Mouse (Mus musculus) hindbrain, embryonic 14.5 days (tissue): ENCODE results near the gene Mark2. TPM values are rescaled to one million over a fixed set of nuclear protein-coding genes. Genes with fewer than 3 reads are reported as not detected.
"Not testable (repeated sequence)": the region's sequence is repeated elsewhere in the genome, so short reads cannot be mapped to it uniquely, and the experiment has no call there.

ENCODE experiments used
- ATAC-seq: fragments of 200-750 bp; cut with Nextera tagmentation; 2 replicates; pipeline ENCODE4 v1.8.0; 2017; ENCODE audit warnings: moderate number of reproducible peaks, mild to moderate bottlenecking, moderate TSS enrichment, moderate library complexity; ENCODE audit not compliant: low FRiP score
- DNase-seq: peaks from one replicate; pipeline ENCODE4 v3.0.0-alpha.2; 2015; ENCODE audit warnings: low spot score
- H3K27ac ChIP-seq: fragments of 300-500 bp; sonication (generic); 2 replicates; pipeline ENCODE4 v1.5.1; 2014; ENCODE audit warnings: mild to moderate bottlenecking, moderate library complexity
- H3K27me3 ChIP-seq: fragments of 300-500 bp; sonication (generic); 2 replicates; pipeline ENCODE4 v1.6.1; 2014; ENCODE audit warnings: mild to moderate bottlenecking, low read length, mixed read lengths; ENCODE audit not compliant: control insufficient read depth, insufficient read depth
- H3K36me3 ChIP-seq: fragments of 300-500 bp; sonication (generic); replicated peaks from 2 replicates; pipeline ENCODE4 v1.6.1; 2014; ENCODE audit not compliant: control insufficient read depth, insufficient read depth
- H3K4me1 ChIP-seq: fragments of 300-500 bp; sonication (generic); replicated peaks from 2 replicates; pipeline ENCODE4 v1.6.1; 2014; ENCODE audit warnings: antibody characterized with exemption, low read length, mixed read lengths; ENCODE audit not compliant: control insufficient read depth, insufficient read depth
- H3K4me2 ChIP-seq: fragments of 300-500 bp; sonication (generic); replicated peaks from 2 replicates; pipeline ENCODE4 v1.6.1; 2014; ENCODE audit warnings: mild to moderate bottlenecking, moderate library complexity
- H3K4me3 ChIP-seq: fragments of 300-500 bp; sonication (generic); replicated peaks from 2 replicates; pipeline ENCODE4 v1.5.1; 2014; ENCODE audit warnings: mild to moderate bottlenecking, low read length
- H3K9ac ChIP-seq: fragments of 300-500 bp; sonication (generic); 2 replicates; pipeline ENCODE4 v1.6.1; 2014
- H3K9me3 ChIP-seq: fragments of 300-500 bp; sonication (generic); 2 replicates; pipeline ENCODE4 v1.6.1; 2016; ENCODE audit warnings: low read length; ENCODE audit not compliant: control insufficient read depth
- WGBS: fragments of 180-500 bp; shearing (Covaris S2); extraction: QIAGEN DNeasy Blood & Tissue Kit; methylation state at CpG from one replicate; pipeline ENCODE4 v1.1.7; 2014; 5-methylcytosine and 5-hydroxymethylcytosine counted together
- polyA plus RNA-seq: library from polyadenylated mRNA; unstranded; fragments of >200 nt; fragmentation: Nextera tagmentation; extraction: Ambion mirVana; gene quantifications from 2 replicates; pipeline ENCODE4 v1.2.1, GENCODE M21; 2014

Mark2 gene
- polyA plus RNA-seq, 1 experiment from 2014 or later: 50.7 TPM

GRCm38 (mm10) chr19:7369469-7369868, 27.8 kb upstream of the Mark2 start:
- H3K4me2 ChIP-seq, DNase-seq, H3K9ac ChIP-seq, ATAC-seq, H3K4me3 ChIP-seq, H3K27ac ChIP-seq, H3K27me3 ChIP-seq, H3K9me3 ChIP-seq, H3K4me1 ChIP-seq: not testable (repeated sequence)
- peaks cover 94% of the 10 kb centered on the region for H3K36me3 ChIP-seq
- 93% methylated on average over 4 of the region's 4 CpGs for WGBS

DNA sequence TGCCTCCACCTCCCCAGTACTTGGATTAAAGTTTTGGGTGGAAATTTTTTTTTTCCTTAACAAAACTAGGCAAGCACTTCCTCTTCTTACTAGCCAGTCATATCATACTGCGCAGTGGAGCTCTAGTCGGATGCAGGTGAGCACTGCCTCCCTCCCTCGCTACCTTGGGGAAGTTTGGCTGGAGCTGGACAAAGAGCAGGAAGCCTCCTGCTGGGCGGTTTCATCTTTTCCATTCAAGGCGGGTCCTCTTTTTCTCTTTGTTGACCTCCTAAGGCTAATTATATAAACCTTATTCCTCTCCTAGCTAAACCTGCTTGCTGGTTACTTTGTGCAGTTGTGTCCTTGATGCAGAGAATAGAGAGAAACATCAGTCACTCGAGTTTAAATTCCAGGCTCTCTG, 12.0 kb upstream of the Mark2 start:
- ATAC-seq: no peak
- peaks cover 23% of the 10 kb centered on the region for H3K36me3 ChIP-seq
- H3K9ac ChIP-seq: no peak overlapping the region
- no peaks in the 10 kb centered on the region for H3K27me3 ChIP-seq
- H3K9me3 ChIP-seq: no peaks in the 10 kb centered on the region
- WGBS: 49% methylated on average over 6 of the region's 6 CpGs
- DNase-seq: no peak
- H3K4me3 ChIP-seq: no peak overlapping the region
- H3K27ac ChIP-seq: no peak overlapping the region
- no peak overlapping the region for H3K4me2 ChIP-seq
- no peaks in the 10 kb centered on the region for H3K4me1 ChIP-seq

DNA sequence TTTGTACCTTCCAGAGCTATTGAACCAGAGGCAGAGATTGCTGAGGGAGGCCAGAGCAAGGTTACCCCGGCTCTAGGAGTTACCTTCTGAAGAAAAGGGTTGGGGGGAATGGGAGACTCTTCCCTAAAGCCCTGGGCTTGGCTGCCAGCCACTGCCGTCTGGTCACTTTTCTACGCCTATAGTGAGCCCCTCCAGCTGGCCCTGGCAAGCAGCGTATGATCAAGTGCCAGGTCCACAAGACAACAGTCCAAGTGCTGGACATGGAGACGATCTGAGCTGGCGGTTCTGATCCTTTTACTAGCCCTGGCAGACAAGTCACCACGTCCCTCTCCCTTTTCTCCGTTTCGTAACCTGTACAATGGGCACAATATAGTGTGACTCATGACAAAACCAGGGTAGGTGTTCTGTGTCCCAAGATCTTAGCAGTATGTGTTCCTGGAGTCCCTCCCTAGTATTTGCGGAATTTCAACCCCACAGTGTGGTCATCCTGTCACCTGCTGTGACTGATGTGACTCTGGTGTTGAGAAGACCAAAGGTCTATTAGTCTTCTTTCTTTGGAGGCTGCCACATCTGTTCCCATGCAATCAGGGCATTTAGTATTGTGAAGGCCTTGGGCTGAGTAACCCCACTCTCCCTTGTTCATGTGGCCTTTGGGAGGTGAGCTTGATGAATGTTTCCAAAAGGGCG, 11.3 kb upstream of the Mark2 start:
- Histone ChIP-seq H3K9me3 (no peaks in the 10 kb centered on the region), H3K4me3 (no peak overlapping the region), H3K27me3 (no peaks in the 10 kb centered on the region), H3K4me2 (no peak overlapping the region), H3K27ac (no peak overlapping the region), H3K9ac (no peak overlapping the region), H3K36me3 (peaks cover 17% of the 10 kb centered on the region), H3K4me1 (no peaks in the 10 kb centered on the region)
- DNase-seq (no peak), ATAC-seq (no peak)
- WGBS: 67% methylated on average over 11 of the region's 11 CpGs

- no peaks in the 10 kb centered on the region for H3K27me3 ChIP-seq
- H3K27ac ChIP-seq: no peak overlapping the region
- ATAC-seq: no peak
- no peak overlapping the region for H3K9ac ChIP-seq
- H3K4me3 ChIP-seq: no peak overlapping the region
- no peak for DNase-seq
- H3K4me1 ChIP-seq: no peaks in the 10 kb centered on the region
- 58% methylated on average over 1 of the region's 1 CpGs for WGBS
- no peak overlapping the region for H3K4me2 ChIP-seq
- no peaks in the 10 kb centered on the region for H3K36me3 ChIP-seq
- no peaks in the 10 kb centered on the region for H3K9me3 ChIP-seq
These were observed 8.3 kb upstream of the Mark2 start for GRCm38 (mm10) chr19:7349993-7350392.

DNA sequence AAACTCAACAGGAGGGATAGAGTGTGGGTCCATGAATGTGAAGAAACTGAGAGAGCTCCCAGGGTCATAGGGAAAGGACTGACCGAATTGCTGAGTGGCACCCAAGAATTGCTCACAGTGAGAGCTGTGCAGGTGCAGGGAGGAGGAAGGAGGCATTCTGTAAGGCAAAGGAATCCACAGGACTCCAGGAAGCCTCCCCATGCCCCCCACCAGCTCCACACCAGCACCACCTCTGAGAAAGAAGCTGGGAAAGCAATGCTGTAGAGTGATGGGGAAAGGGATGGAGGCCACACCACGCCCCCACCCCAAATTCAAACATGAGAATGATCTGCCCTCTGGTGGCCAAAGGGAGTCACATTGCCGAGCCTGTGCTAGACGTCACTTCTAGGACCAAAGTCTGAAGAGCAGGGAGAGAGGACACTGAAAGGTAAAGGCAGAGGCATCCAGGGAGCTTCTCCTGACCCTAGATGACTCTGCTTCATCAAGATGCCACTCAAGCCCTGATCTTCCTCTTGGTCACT, 3.6 kb upstream of the Mark2 start:
- H3K4me3 ChIP-seq: no peak overlapping the region
- DNase-seq: peak; percentile 87
- H3K27me3 ChIP-seq: no peaks in the 10 kb centered on the region
- H3K4me1 ChIP-seq: peaks cover 2% of the 10 kb centered on the region; the same call in 1 of the 2 replicates
- no peaks in the 10 kb centered on the region for H3K36me3 ChIP-seq
- no peak overlapping the region for H3K27ac ChIP-seq
- ATAC-seq: no peak
- WGBS: 23% methylated on average over 4 of the region's 4 CpGs
- no peaks in the 10 kb centered on the region for H3K9me3 ChIP-seq
- H3K9ac ChIP-seq: 0 out of 2 replicates have a peak overlapping the region, but pooled peaks have one; percentile 21
- H3K4me2 ChIP-seq: no peak overlapping the region

GRCm38 (mm10) chr19:7342646-7343045, 986 bp upstream of the Mark2 start:
- Histone ChIP-seq H3K4me3 (no peak overlapping the region), H3K4me2 (no peak overlapping the region), H3K36me3 (no peaks in the 10 kb centered on the region), H3K4me1 (peaks cover 26% of the 10 kb centered on the region), H3K27ac (no peak overlapping the region), H3K27me3 (no peaks in the 10 kb centered on the region), H3K9me3 (no peaks in the 10 kb centered on the region), H3K9ac (peak overlapping the region; percentile 51; the same call in 1 of the 2 replicates)
- DNase-seq (no peak), ATAC-seq (no peak)
- 81% methylated on average over 2 of the region's 2 CpGs for WGBS

- under 1% methylated on average over 30 of the region's 46 CpGs for WGBS
- peak overlapping the region; percentile 60 for H3K4me3 ChIP-seq
- DNase-seq: peak; percentile 38
- H3K9ac ChIP-seq: peak overlapping the region; percentile 81
- peak; percentile 78 for ATAC-seq
- no peaks in the 10 kb centered on the region for H3K27me3 ChIP-seq
- peaks cover 30% of the 10 kb centered on the region for H3K4me1 ChIP-seq
- H3K27ac ChIP-seq: peak overlapping the region; percentile 79
- no peaks in the 10 kb centered on the region for H3K9me3 ChIP-seq
- no peaks in the 10 kb centered on the region for H3K36me3 ChIP-seq
- H3K4me2 ChIP-seq: peak overlapping the region; percentile 81
These were observed 732 bp downstream of the Mark2 start for GRCm38 (mm10) chr19:7340780-7341475.

DNA sequence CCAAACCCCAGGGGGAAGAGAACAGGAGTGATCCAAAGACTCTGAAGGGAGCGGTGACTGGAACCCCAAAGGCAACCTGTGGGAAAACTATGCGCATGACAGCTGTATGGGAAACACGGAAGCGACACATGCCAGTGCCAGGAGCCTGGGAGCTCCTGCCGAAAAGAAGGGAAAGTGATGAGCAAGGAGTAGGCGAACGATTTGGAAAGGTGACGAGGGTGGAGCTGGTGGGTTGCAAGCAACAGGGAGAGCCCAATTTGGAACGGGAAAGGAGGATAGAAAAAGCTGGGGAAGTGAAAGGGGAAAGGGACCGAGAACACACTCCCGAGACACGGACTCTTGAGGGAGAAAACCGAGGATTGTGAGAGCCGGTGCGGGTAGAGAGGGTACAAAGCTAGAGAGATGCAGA, 1.3 kb downstream of the Mark2 start:
- no peaks in the 10 kb centered on the region for H3K9me3 ChIP-seq
- DNase-seq (no peak), ATAC-seq (no peak)
- peak overlapping the region; percentile 81 for H3K9ac ChIP-seq
- peaks cover 30% of the 10 kb centered on the region for H3K4me1 ChIP-seq
- H3K4me2 ChIP-seq: peak overlapping the region; percentile 81
- peak overlapping the region; percentile 79; the same call in 1 of the 2 replicates for H3K27ac ChIP-seq
- peak overlapping the region; percentile 60 for H3K4me3 ChIP-seq
- WGBS: 1% methylated on average over 15 of the region's 15 CpGs
- no peaks in the 10 kb centered on the region for H3K36me3 ChIP-seq
- no peaks in the 10 kb centered on the region for H3K27me3 ChIP-seq

DNA sequence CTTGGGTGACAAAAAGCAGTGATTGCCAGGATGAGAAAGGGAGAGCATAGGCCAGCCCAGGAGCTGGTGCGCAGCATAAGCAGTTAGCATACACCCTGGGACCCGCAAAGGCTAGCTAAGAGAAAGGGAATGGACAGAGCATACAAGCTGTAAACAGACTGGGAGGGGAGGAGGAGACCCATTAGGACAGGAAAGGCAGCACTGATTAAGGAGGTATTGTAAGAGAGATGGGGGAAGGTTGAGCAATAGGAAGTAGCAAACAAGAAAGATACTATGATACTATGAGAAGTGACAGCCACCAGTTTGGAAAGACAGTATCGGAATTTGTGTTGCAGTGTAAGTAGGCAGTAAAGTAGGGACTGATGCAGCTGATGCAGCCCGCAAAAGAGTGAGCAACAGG, 1.8 kb downstream of the Mark2 start:
- H3K4me2 ChIP-seq: peak overlapping the region; percentile 81
- H3K9me3 ChIP-seq: no peaks in the 10 kb centered on the region
- no peaks in the 10 kb centered on the region for H3K36me3 ChIP-seq
- peaks cover 30% of the 10 kb centered on the region for H3K4me1 ChIP-seq
- ATAC-seq: no peak
- H3K27ac ChIP-seq: no peak overlapping the region
- 52% methylated on average over 4 of the region's 4 CpGs for WGBS
- H3K27me3 ChIP-seq: no peaks in the 10 kb centered on the region
- DNase-seq: no peak
- H3K4me3 ChIP-seq: peak overlapping the region; percentile 60
- H3K9ac ChIP-seq: peak overlapping the region; percentile 81
